Mouse (Mus musculus) gastrocnemius, postnatal 36 days (tissue): Measurements from ENCODE around the gene H60b. TPM values are rescaled to one million over a fixed set of nuclear protein-coding genes. Genes with fewer than 3 reads are reported as not detected.
A peak's percentile ranks its signal among the peaks of the same experiment; 100 is the strongest.
"Not testable (repeated sequence)": the region's sequence is repeated elsewhere in the genome, so short reads cannot be mapped to it uniquely, and the experiment has no call there.

ENCODE experiments used
- DNase-seq, 2 experiments: peaks; one replicate each; pipeline ENCODE4 v3.0.0; 2022
- intact Hi-C: fragments of 180-260 bp; cut with DNase I; formaldehyde crosslinking; loops from one replicate; pipeline ENCODE4 v1.15.1; 2025
- long read RNA-seq, 2 experiments: library from polyadenylated mRNA; stranded (forward); transcript quantifications; one replicate each; pipeline ENCODE4 v2.0.0; 2021
- total RNA-seq, 2 experiments: library from RNA; stranded (reverse); gene quantifications; 2 replicates each; pipeline ENCODE4 v1.2.3; 2021

The H60b gene
- not detected for total RNA-seq
- long read RNA-seq, experiment 1, partial matches to known transcripts: 0 of 3 reads
- long read RNA-seq, experiment 1, other reads (novel, unspliced or antisense): 3 of 3 reads
- long read RNA-seq, experiment 2, partial matches to known transcripts: 0 of 7 reads
- long read RNA-seq, experiment 2, other reads (novel, unspliced or antisense): 7 of 7 reads

- DNase-seq: peak in 1 of 2 experiments; percentile 23
- intact Hi-C loops: not testable (repeated sequence)
Observed at GRCm38 (mm10) chr10:22158310-22158999, at the start of gene H60b, which contains the start of gene Raet1e. Gene H60b, plus strand, starts transcription at chr10:22158586. Gene Raet1e, plus strand, starts transcription at chr10:22158569.

- peak; percentile 70 to 73 for DNase-seq
- intact Hi-C loops: no loop called here
Observed at GRCm38 (mm10) chr10:22140665-22141280, 17.6 kb upstream of the H60b start.

GRCm38 (mm10) chr10:22142194-22142593 lies 16.2 kb upstream of the H60b start:
- DNase-seq: not testable (repeated sequence)

GRCm38 (mm10) chr10:22142926-22143325 lies 15.5 kb upstream of the H60b start:
- DNase-seq: no peak
- intact Hi-C loops: no loop called here

More at GRCm38 (mm10) chr10:22142194-22142593, 16.2 kb upstream of the H60b start:
- intact Hi-C loops: not testable (repeated sequence)

- peak; percentile 53 to 66 for DNase-seq
- intact Hi-C loops: no loop called here
Observed at GRCm38 (mm10) chr10:22148441-22149072, 9.8 kb upstream of the H60b start.

GRCm38 (mm10) chr10:22149073-22149690 lies 9.2 kb upstream of the H60b start, which contains the start of gene E030030I06Rik:
Gene E030030I06Rik, minus strand, starts transcription at chr10:22149270.
- intact Hi-C loops: no loop called here
- DNase-seq: peak in 1 of 2 experiments; percentile 31

GRCm38 (mm10) chr10:22149691-22150465 lies 8.5 kb upstream of the H60b start:
- DNase-seq: no peak
- intact Hi-C loops: no loop called here

- DNase-seq: peak in 1 of 2 experiments; percentile 25
- intact Hi-C loops: no loop called here
Observed at GRCm38 (mm10) chr10:22150593-22150992, 7.8 kb upstream of the H60b start.

- DNase-seq, intact Hi-C loops: not testable (repeated sequence)
Observed at GRCm38 (mm10) chr10:22151056-22151862, 7.1 kb upstream of the H60b start.

- intact Hi-C loops, DNase-seq: not testable (repeated sequence)
Observed at GRCm38 (mm10) chr10:22151863-22152640, 6.3 kb upstream of the H60b start.

GRCm38 (mm10) chr10:22153147-22153690 lies 5.2 kb upstream of the H60b start:
- intact Hi-C loops, DNase-seq: not testable (repeated sequence)

GRCm38 (mm10) chr10:22154127-22154526 lies 4.3 kb upstream of the H60b start:
- intact Hi-C loops: not testable (repeated sequence)
- DNase-seq: peak in 1 of 2 experiments; percentile 31

- intact Hi-C loops: no loop called here
- DNase-seq: no peak
Observed at GRCm38 (mm10) chr10:22154871-22155799, 3.3 kb upstream of the H60b start.

GRCm38 (mm10) chr10:22159131-22159561 lies 760 bp downstream of the H60b start:
- no peak for DNase-seq
- intact Hi-C loops: no loop called here

GRCm38 (mm10) chr10:22159581-22160140 lies 1.3 kb downstream of the H60b start:
- intact Hi-C loops: loop anchor here (5.0 kb wide), 1 partner anchor 122 kb away; no protein-coding TSS in a partner anchor

GRCm38 (mm10) chr10:22163279-22163678 lies 4.9 kb downstream of the H60b start:
- not testable (repeated sequence) for DNase-seq
- intact Hi-C loops: loop anchor here (5.0 kb wide), 1 partner anchor 126 kb away; no protein-coding TSS in a partner anchor

More at GRCm38 (mm10) chr10:22159581-22160140, 1.3 kb downstream of the H60b start:
- no peak for DNase-seq
